Mouse (Mus musculus) layer of hippocampus, adult 6 months (tissue): ENCODE data around the gene Usp12. TPM values are rescaled to one million over a fixed set of nuclear protein-coding genes. Genes with fewer than 3 reads are reported as not detected.

Source experiments
- long read RNA-seq, 2 experiments: library from polyadenylated mRNA; unstranded; transcript quantifications; one replicate each; pipeline ENCODE4 v2.0.0; 2019 to 2020
- polyA plus RNA-seq: library from polyadenylated mRNA; unstranded; fragments of <200 nt; fragmentation: Nextera tagmentation; gene quantifications from 2 replicates; pipeline ENCODE4 v1.2.3, GENCODE M21; 2021

Usp12 gene
- polyA plus RNA-seq: 2.9 TPM in 2 replicates
- long read RNA-seq, experiment 1, full-length matches to known transcripts: 1 of 8 reads
- long read RNA-seq, experiment 1, partial matches to known transcripts: 2 of 8 reads
- long read RNA-seq, experiment 1, other reads (novel, unspliced or antisense): 5 of 8 reads
- long read RNA-seq, experiment 2, full-length matches to known transcripts: 21 of 32 reads
- long read RNA-seq, experiment 2, partial matches to known transcripts: 9 of 32 reads
- long read RNA-seq, experiment 2, other reads (novel, unspliced or antisense): 2 of 32 reads

DNA sequence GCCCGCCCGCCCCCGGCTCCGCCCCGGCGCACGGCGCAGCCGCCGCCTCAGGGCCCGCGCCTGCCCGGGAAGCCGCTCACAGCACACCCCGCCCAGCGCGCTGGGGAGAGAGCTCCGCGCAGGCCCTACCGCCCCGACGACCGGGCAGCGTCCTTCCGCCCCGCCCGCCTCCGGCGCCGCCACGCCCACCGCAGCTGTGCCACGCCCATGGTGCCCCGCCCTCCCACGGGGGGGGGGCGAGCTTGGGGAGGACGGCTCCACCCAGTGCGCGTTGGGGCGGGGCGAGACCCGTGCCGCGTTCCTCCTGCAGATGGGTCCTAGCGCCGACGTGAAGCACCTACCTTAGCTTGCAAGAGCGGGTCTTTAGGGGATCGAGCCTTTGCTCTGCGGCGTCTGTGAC is at the start of gene Usp12:
Gene Usp12, minus strand, starts transcription at position 154 of the 400 bp plus-strand sequence.

DNA sequence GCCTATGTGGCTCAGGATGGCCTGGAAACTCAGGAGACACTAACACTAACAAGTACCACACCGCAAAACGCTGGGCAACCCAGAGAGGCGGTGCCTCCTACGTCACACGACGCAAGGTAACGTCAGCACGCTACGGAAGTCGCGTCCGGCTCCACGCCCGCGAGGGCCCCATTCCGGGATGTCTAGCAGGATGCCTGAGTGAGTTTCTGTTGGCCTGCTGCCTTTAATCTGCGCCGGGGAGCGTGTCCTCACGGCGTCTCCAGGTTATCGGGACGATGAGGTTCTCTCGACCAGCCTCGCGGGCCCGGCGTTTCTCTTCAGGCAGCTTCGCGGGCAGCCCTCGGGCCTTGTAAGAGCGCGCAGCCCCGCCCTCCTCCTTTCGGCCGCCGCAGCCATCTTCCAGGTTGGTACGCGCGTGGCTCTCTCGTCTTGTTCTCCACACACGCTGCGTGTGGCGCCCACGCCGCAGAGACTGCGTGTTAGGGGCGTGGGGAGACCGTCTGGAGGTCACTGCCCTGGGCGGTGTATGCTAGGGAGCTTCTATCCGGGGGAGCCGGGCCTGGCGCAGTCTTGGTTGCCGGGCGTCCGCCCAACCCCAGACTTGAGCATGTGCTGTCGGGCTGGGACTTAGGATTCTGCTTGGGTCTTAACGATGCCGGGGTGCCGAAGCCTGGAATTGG is 38.1 kb upstream of the Usp12 start, which contains the start of gene Rpl21:
Gene Rpl21, plus strand, starts transcription at position 122 of the 680 bp plus-strand sequence.

Other genes starting within 250 kb of the Usp12 start
- not detected in 2 replicates for gene Gm3415, start 238.9 kb downstream of the Usp12 start, polyA plus RNA-seq
- gene Gpr12, start 209.8 kb downstream of the Usp12 start, polyA plus RNA-seq: 35.2 and 51.7 TPM in 2 replicates
- gene Rpl21, start 37.9 kb upstream of the Usp12 start, polyA plus RNA-seq: 1,230 and 1,322 TPM in 2 replicates
- gene Rasl11a, start 50.1 kb upstream of the Usp12 start, polyA plus RNA-seq: 35.6 and 38.2 TPM in 2 replicates
- gene Gtf3a, start 153.7 kb upstream of the Usp12 start, polyA plus RNA-seq: 56.7 and 59.4 TPM in 2 replicates
- 28.0 and 29.9 TPM in 2 replicates for gene Mtif3, start 168.8 kb upstream of the Usp12 start, polyA plus RNA-seq